Mouse (Mus musculus) intestine, embryonic 15.5 days (tissue): ENCODE measurements around the gene Plk4. TPM values are rescaled to one million over a fixed set of nuclear protein-coding genes. Genes with fewer than 3 reads are reported as not detected.
"Not testable (repeated sequence)": the region's sequence is repeated elsewhere in the genome, so short reads cannot be mapped to it uniquely, and the experiment has no call there.

Experiments
- ATAC-seq: fragments of 200-750 bp; cut with Nextera tagmentation; 2 replicates; pipeline ENCODE4 v1.8.0; 2017; ENCODE audit warnings: moderate TSS enrichment, moderate library complexity
- H3K27ac ChIP-seq: fragments of 300-500 bp; sonication (generic); 2 replicates; pipeline ENCODE4 v1.5.1; 2015; ENCODE audit warnings: mild to moderate bottlenecking, inconsistent platforms
- H3K27me3 ChIP-seq: fragments of 300-500 bp; sonication (generic); replicated peaks from 2 replicates; pipeline ENCODE4 v1.6.1; 2015; ENCODE audit warnings: inconsistent platforms
- H3K36me3 ChIP-seq: fragments of 300-500 bp; sonication (generic); 2 replicates; pipeline ENCODE4 v1.6.1; 2015; ENCODE audit warnings: inconsistent platforms
- H3K4me1 ChIP-seq: fragments of 300-500 bp; sonication (generic); replicated peaks from 2 replicates; pipeline ENCODE4 v1.6.1; 2015; ENCODE audit warnings: inconsistent platforms
- H3K4me2 ChIP-seq: fragments of 300-500 bp; sonication (generic); replicated peaks from 2 replicates; pipeline ENCODE4 v1.6.1; 2015; ENCODE audit warnings: mild to moderate bottlenecking, inconsistent platforms
- H3K4me3 ChIP-seq: fragments of 300-500 bp; sonication (generic); replicated peaks from 2 replicates; pipeline ENCODE4 v1.5.1; 2015; ENCODE audit warnings: inconsistent platforms
- H3K9ac ChIP-seq: fragments of 300-500 bp; sonication (generic); 2 replicates; pipeline ENCODE4 v1.6.1; 2015; ENCODE audit warnings: inconsistent platforms
- H3K9me3 ChIP-seq: fragments of 300-500 bp; sonication (generic); 2 replicates; pipeline ENCODE4 v1.6.1; 2016; ENCODE audit warnings: inconsistent platforms
- WGBS: fragments of 180-500 bp; shearing (Covaris S2); methylation state at CpG from one replicate; pipeline ENCODE4 v1.1.7; 2015; 5-methylcytosine and 5-hydroxymethylcytosine counted together
- polyA plus RNA-seq: library from polyadenylated mRNA; unstranded; fragments of >200 nt; fragmentation: Nextera tagmentation; extraction: Ambion mirVana; gene quantifications from 2 replicates; pipeline ENCODE4 v1.2.1, GENCODE M21; 2015

Plk4 gene
- 40.0 and 44.5 TPM in 2 replicates for polyA plus RNA-seq

- H3K9me3 ChIP-seq = no peaks in the 10 kb centered on the region
- no peaks in the 10 kb centered on the region for H3K36me3 ChIP-seq
- no peaks in the 10 kb centered on the region for H3K27me3 ChIP-seq
- ATAC-seq = peak; percentile 96
- H3K4me2 ChIP-seq = peak within 1 kb of the TSS; percentile 90
- 2% methylated on average over 66 of the region's 66 CpGs for WGBS
- H3K9ac ChIP-seq = peak within 1 kb of the TSS; percentile 86
- peak within 1 kb of the TSS; percentile 85 for H3K27ac ChIP-seq
- H3K4me3 ChIP-seq = peak within 1 kb of the TSS; percentile 93
- H3K4me1 ChIP-seq = no peaks in the 10 kb centered on the region; the same call in 1 of the 2 replicates
Measured at GRCm38 (mm10) chr3:40799530-40800372, at the start of gene Plk4. Gene Plk4 (plus strand): TSS chr3:40800019.

- no peak overlapping the region for H3K4me3 ChIP-seq
- no peak overlapping the region for H3K4me2 ChIP-seq
- H3K4me1 ChIP-seq = no peaks in the 10 kb centered on the region; the same call in 1 of the 2 replicates
- H3K9me3 ChIP-seq = no peaks in the 10 kb centered on the region
- H3K27me3 ChIP-seq = no peaks in the 10 kb centered on the region
- no peak for ATAC-seq
- 80% methylated on average over 3 of the region's 3 CpGs for WGBS
- no peaks in the 10 kb centered on the region for H3K36me3 ChIP-seq
- no peak overlapping the region for H3K27ac ChIP-seq
- H3K9ac ChIP-seq = no peak overlapping the region
Measured at GRCm38 (mm10) chr3:40760746-40761145, 39.1 kb upstream of the Plk4 start.

- no peak for ATAC-seq
- 86% methylated on average over 2 of the region's 2 CpGs for WGBS
- Histone ChIP-seq H3K4me3 (no peak overlapping the region), H3K9ac (no peak overlapping the region), H3K4me2 (no peak overlapping the region), H3K27ac (no peak overlapping the region), H3K9me3 (no peaks in the 10 kb centered on the region), H3K4me1 (no peaks in the 10 kb centered on the region; the same call in 1 of the 2 replicates), H3K36me3 (no peaks in the 10 kb centered on the region), H3K27me3 (no peaks in the 10 kb centered on the region)
Measured at GRCm38 (mm10) chr3:40761312-40761711, 38.5 kb upstream of the Plk4 start.

GRCm38 (mm10) chr3:40793783-40794182, 6.0 kb upstream of the Plk4 start:
- no peaks in the 10 kb centered on the region for H3K4me1 ChIP-seq
- no peak overlapping the region for H3K27ac ChIP-seq
- H3K27me3 ChIP-seq = no peaks in the 10 kb centered on the region
- 90% methylated on average over 2 of the region's 2 CpGs for WGBS
- H3K9me3 ChIP-seq = no peaks in the 10 kb centered on the region
- no peak for ATAC-seq
- no peak overlapping the region for H3K4me3 ChIP-seq
- H3K36me3 ChIP-seq = no peaks in the 10 kb centered on the region
- H3K9ac ChIP-seq = no peak overlapping the region
- no peak overlapping the region for H3K4me2 ChIP-seq

- no peaks in the 10 kb centered on the region for H3K27me3 ChIP-seq
- H3K36me3 ChIP-seq = no peaks in the 10 kb centered on the region
- H3K4me3 ChIP-seq = no peak overlapping the region
- 58% methylated on average over 1 of the region's 1 CpGs for WGBS
- H3K4me1 ChIP-seq = no peaks in the 10 kb centered on the region; the same call in 1 of the 2 replicates
- H3K9me3 ChIP-seq = no peaks in the 10 kb centered on the region
- H3K27ac ChIP-seq = no peak overlapping the region
- no peak overlapping the region for H3K4me2 ChIP-seq
- ATAC-seq = no peak
- no peak overlapping the region for H3K9ac ChIP-seq
Measured at GRCm38 (mm10) chr3:40798054-40798453, 1.8 kb upstream of the Plk4 start.

GRCm38 (mm10) chr3:40798500-40798899, 1.3 kb upstream of the Plk4 start:
- Histone ChIP-seq H3K4me2 (no peak overlapping the region), H3K4me1 (no peaks in the 10 kb centered on the region; the same call in 1 of the 2 replicates), H3K36me3 (no peaks in the 10 kb centered on the region), H3K9ac (no peak overlapping the region), H3K9me3 (no peaks in the 10 kb centered on the region), H3K4me3 (no peak overlapping the region), H3K27ac (no peak overlapping the region), H3K27me3 (no peaks in the 10 kb centered on the region)
- 42% methylated on average over 7 of the region's 7 CpGs for WGBS
- no peak for ATAC-seq

GRCm38 (mm10) chr3:40800373-40800823, 579 bp downstream of the Plk4 start:
- WGBS = 0% methylated on average over 28 of the region's 37 CpGs
- Histone ChIP-seq H3K9me3 (no peaks in the 10 kb centered on the region), H3K4me2 (peak overlapping the region; percentile 90), H3K27ac (peak overlapping the region; percentile 85), H3K4me3 (peak overlapping the region; percentile 93), H3K9ac (peak overlapping the region; percentile 86), H3K27me3 (no peaks in the 10 kb centered on the region), H3K36me3 (peaks cover 5% of the 10 kb centered on the region), H3K4me1 (no peaks in the 10 kb centered on the region; the same call in 1 of the 2 replicates)
- ATAC-seq = peak; percentile 87

- Histone ChIP-seq H3K36me3 (peaks cover 10% of the 10 kb centered on the region), H3K27ac (no peak overlapping the region), H3K4me1 (no peaks in the 10 kb centered on the region), H3K9ac (no peak overlapping the region), H3K27me3 (no peaks in the 10 kb centered on the region), H3K4me3 (no peak overlapping the region), H3K9me3 (no peaks in the 10 kb centered on the region), H3K4me2 (no peak overlapping the region)
- ATAC-seq = no peak
- 63% methylated on average over 2 of the region's 2 CpGs for WGBS
Measured at GRCm38 (mm10) chr3:40806871-40807270, 7.1 kb downstream of the Plk4 start.

- H3K4me3 ChIP-seq = no peak overlapping the region
- H3K27me3 ChIP-seq = no peaks in the 10 kb centered on the region
- peaks cover 10% of the 10 kb centered on the region for H3K36me3 ChIP-seq
- no peak for ATAC-seq
- no peak overlapping the region for H3K4me2 ChIP-seq
- no peak overlapping the region for H3K9ac ChIP-seq
- no peaks in the 10 kb centered on the region for H3K4me1 ChIP-seq
- H3K9me3 ChIP-seq = no peaks in the 10 kb centered on the region
- no peak overlapping the region for H3K27ac ChIP-seq
- 93% methylated on average over 10 of the region's 10 CpGs for WGBS
Measured at GRCm38 (mm10) chr3:40808686-40809085, 8.9 kb downstream of the Plk4 start.

- no peak for ATAC-seq
- H3K27ac ChIP-seq = no peak overlapping the region
- no peak overlapping the region for H3K4me2 ChIP-seq
- 91% methylated on average over 2 of the region's 2 CpGs for WGBS
- no peaks in the 10 kb centered on the region for H3K4me1 ChIP-seq
- peaks cover 12% of the 10 kb centered on the region for H3K36me3 ChIP-seq
- H3K9ac ChIP-seq = no peak overlapping the region
- no peaks in the 10 kb centered on the region for H3K9me3 ChIP-seq
- H3K4me3 ChIP-seq = no peak overlapping the region
- H3K27me3 ChIP-seq = no peaks in the 10 kb centered on the region
Measured at GRCm38 (mm10) chr3:40809894-40810293, 10.1 kb downstream of the Plk4 start.

GRCm38 (mm10) chr3:40813275-40813674, 13.5 kb downstream of the Plk4 start:
- Histone ChIP-seq H3K27ac (no peak overlapping the region), H3K9me3 (no peaks in the 10 kb centered on the region), H3K36me3 (peaks cover 10% of the 10 kb centered on the region; the same call in 1 of the 2 replicates), H3K9ac (no peak overlapping the region), H3K4me2 (no peak overlapping the region), H3K27me3 (no peaks in the 10 kb centered on the region), H3K4me3 (no peak overlapping the region), H3K4me1 (no peaks in the 10 kb centered on the region)
- ATAC-seq = no peak
- 94% methylated on average over 2 of the region's 2 CpGs for WGBS

GRCm38 (mm10) chr3:40845521-40845920, 45.7 kb downstream of the Plk4 start:
- WGBS = 75% methylated on average over 6 of the region's 6 CpGs
- H3K27me3 ChIP-seq, H3K36me3 ChIP-seq, H3K9ac ChIP-seq, H3K4me1 ChIP-seq, H3K27ac ChIP-seq, H3K9me3 ChIP-seq, H3K4me3 ChIP-seq, ATAC-seq: not testable (repeated sequence)
- H3K4me2 ChIP-seq = peak overlapping the region; percentile 56; the same call in 1 of the 2 replicates
